ENCODE assay signal across 31 mouse cellular contexts in the genomic region with DNA sequence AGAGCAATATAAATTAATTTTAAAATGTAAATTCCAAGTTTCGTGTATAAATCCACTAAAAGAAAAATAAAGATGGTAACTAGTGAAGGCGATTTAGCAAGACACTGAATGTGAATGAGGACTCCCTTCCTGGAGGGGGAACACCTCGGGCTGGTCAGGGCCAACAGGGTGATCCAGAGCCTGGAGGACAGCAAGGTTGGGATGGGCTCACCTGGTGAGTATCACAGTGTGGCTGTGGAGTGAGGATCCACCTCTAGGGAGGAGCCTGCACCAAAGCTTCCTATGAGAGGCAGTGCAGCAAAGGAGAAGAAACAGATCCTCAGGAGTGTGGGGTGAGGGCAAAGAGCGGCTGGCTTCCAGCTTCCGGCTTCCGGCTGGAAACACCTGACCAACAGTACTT. TPM values are rescaled to one million over a fixed set of nuclear protein-coding genes. Genes with fewer than 3 reads are reported as not detected.
DNase-seq lines count a peak whose midpoint lies in the region; ATAC-seq and TF ChIP-seq lines count a peak whose summit lies in the region.
"Had no signal": no experiment of that assay in that cellular context is flagged by ENCODE, and none has a peak within 500 bp of the region (broad histone marks: within the 10 kb centered on the region; RNA-seq: fewer than 3 reads in every experiment).

No protein-coding gene starts in this region.

- no peak overlapping the region for H3K4me2 ChIP-seq in forebrain, embryonic 13.5 days
- H3K4me2 ChIP-seq in hindbrain, embryonic 13.5 days = no peak overlapping the region
- no peak overlapping the region for H3K4me2 ChIP-seq in hindbrain, embryonic 14.5 days (replicated peaks)
- H3K4me2 ChIP-seq in midbrain, embryonic 13.5 days (replicated peaks) = no peak overlapping the region
- H3K4me2 ChIP-seq in midbrain, postnatal 0 days (ENCODE audit: low read depth, low read length, poor library complexity, severe bottlenecking) = no peak overlapping the region
- H3K4me2 ChIP-seq in forebrain, embryonic 16.5 days (ENCODE audit: low read length) = no peak overlapping the region
- H3K4me2 ChIP-seq: embryonic facial prominence, embryonic 15.5 days; neural tube, embryonic 13.5 days had no signal

- peaks cover 20% of the 10 kb centered on the region for H3K4me1 ChIP-seq in forebrain, embryonic 13.5 days
- peaks cover 18% of the 10 kb centered on the region for H3K4me1 ChIP-seq in forebrain, embryonic 10.5 days
- H3K4me1 ChIP-seq in hindbrain, embryonic 13.5 days (replicated peaks) = peaks cover 6% of the 10 kb centered on the region; the same call in 1 of the 2 replicates
- H3K4me1 ChIP-seq in hindbrain, embryonic 14.5 days (replicated peaks; ENCODE audit: control insufficient read depth, insufficient read depth, low read length) = no peaks in the 10 kb centered on the region
- peaks cover 6% of the 10 kb centered on the region; the same call in 1 of the 2 replicates for H3K4me1 ChIP-seq in midbrain, embryonic 13.5 days (replicated peaks)
- H3K4me1 ChIP-seq in midbrain, postnatal 0 days (ENCODE audit: insufficient read depth, low read length) = no peaks in the 10 kb centered on the region
- H3K4me1 ChIP-seq in forebrain, embryonic 16.5 days (replicated peaks; ENCODE audit: control insufficient read depth, insufficient read depth, low read length) = no peaks in the 10 kb centered on the region; the same call in 1 of the 2 replicates
- H3K4me1 ChIP-seq: embryonic facial prominence, embryonic 15.5 days; neural tube, embryonic 13.5 days had no signal

- H3K27me3 ChIP-seq in forebrain, embryonic 13.5 days = no peaks in the 10 kb centered on the region
- no peaks in the 10 kb centered on the region for H3K27me3 ChIP-seq in forebrain, embryonic 10.5 days (ENCODE audit: poor library complexity, severe bottlenecking)
- no peaks in the 10 kb centered on the region for H3K27me3 ChIP-seq in hindbrain, embryonic 13.5 days
- H3K27me3 ChIP-seq in hindbrain, embryonic 14.5 days (ENCODE audit: control insufficient read depth, insufficient read depth, low read length) = no peaks in the 10 kb centered on the region
- H3K27me3 ChIP-seq in midbrain, embryonic 13.5 days = no peaks in the 10 kb centered on the region
- no peaks in the 10 kb centered on the region for H3K27me3 ChIP-seq in midbrain, postnatal 0 days (ENCODE audit: insufficient read depth, low read length)
- no peaks in the 10 kb centered on the region for H3K27me3 ChIP-seq in forebrain, embryonic 16.5 days (replicated peaks; ENCODE audit: control insufficient read depth, insufficient read depth, low read length)
- H3K27me3 ChIP-seq: embryonic facial prominence, embryonic 15.5 days; neural tube, embryonic 13.5 days had no signal

- no peak overlapping the region for H3K4me3 ChIP-seq in forebrain, embryonic 13.5 days
- H3K4me3 ChIP-seq in forebrain, embryonic 10.5 days = no peak overlapping the region
- H3K4me3 ChIP-seq in hindbrain, embryonic 13.5 days = no peak overlapping the region
- H3K4me3 ChIP-seq in hindbrain, embryonic 14.5 days (replicated peaks; ENCODE audit: low read length) = no peak overlapping the region
- no peak overlapping the region for H3K4me3 ChIP-seq in midbrain, embryonic 13.5 days (replicated peaks)
- H3K4me3 ChIP-seq in midbrain, postnatal 0 days (ENCODE audit: low read depth, low read length) = no peak overlapping the region
- no peak overlapping the region for H3K4me3 ChIP-seq in forebrain, embryonic 16.5 days (replicated peaks; ENCODE audit: low read length)
- H3K4me3 ChIP-seq: embryonic facial prominence, embryonic 10.5 days; embryonic facial prominence, embryonic 15.5 days; gastrocnemius, adult 2 months; neural tube, embryonic 13.5 days had no signal

- no peak overlapping the region for H3K9ac ChIP-seq in forebrain, embryonic 13.5 days
- no peak overlapping the region for H3K9ac ChIP-seq in hindbrain, embryonic 13.5 days
- H3K9ac ChIP-seq in hindbrain, embryonic 14.5 days = no peak overlapping the region
- H3K9ac ChIP-seq in midbrain, embryonic 13.5 days (replicated peaks) = no peak overlapping the region
- no peak overlapping the region for H3K9ac ChIP-seq in midbrain, postnatal 0 days (replicated peaks; ENCODE audit: low read length, poor library complexity, severe bottlenecking)
- H3K9ac ChIP-seq in forebrain, embryonic 16.5 days (replicated peaks; ENCODE audit: low read depth, low read length) = no peak overlapping the region
- H3K9ac ChIP-seq: embryonic facial prominence, embryonic 15.5 days; liver, embryonic 14.5 days; neural tube, embryonic 13.5 days had no signal

- H3K36me3 ChIP-seq in forebrain, embryonic 13.5 days (ENCODE audit: poor library complexity, severe bottlenecking) = no peaks in the 10 kb centered on the region
- no peaks in the 10 kb centered on the region for H3K36me3 ChIP-seq in forebrain, embryonic 10.5 days (replicated peaks)
- no peaks in the 10 kb centered on the region for H3K36me3 ChIP-seq in hindbrain, embryonic 13.5 days
- H3K36me3 ChIP-seq in hindbrain, embryonic 14.5 days (replicated peaks; ENCODE audit: control insufficient read depth, insufficient read depth) = no peaks in the 10 kb centered on the region
- H3K36me3 ChIP-seq in midbrain, embryonic 13.5 days = no peaks in the 10 kb centered on the region
- H3K36me3 ChIP-seq in midbrain, postnatal 0 days (ENCODE audit: insufficient read depth, low read length) = no peaks in the 10 kb centered on the region
- no peaks in the 10 kb centered on the region for H3K36me3 ChIP-seq in forebrain, embryonic 16.5 days (ENCODE audit: control insufficient read depth, insufficient read depth)
- H3K36me3 ChIP-seq: embryonic facial prominence, embryonic 10.5 days; embryonic facial prominence, embryonic 15.5 days; neural tube, embryonic 13.5 days had no signal

- TF ChIP-seq CTCF in midbrain, postnatal 0 days (IDR thresholded peaks at IDR 0.05) = no peak

- DNase-seq in forebrain, embryonic 10.5 days (ENCODE audit: extremely low spot score, low spot score) = no peak
- DNase-seq in hindbrain, embryonic 14.5 days (ENCODE audit: low spot score) = no peak
- DNase-seq in midbrain, postnatal 0 days (ENCODE audit: low spot score) = no peak
- DNase-seq in frontal cortex, adult 2 months (ENCODE audit: extremely low spot score in 1 of 2, low spot score in 1 of 2) = no peak
- DNase-seq: adrenal gland, postnatal 14 days; cerebellum, adult 11 months; cerebellum, adult 9-11 months; gastrocnemius, adult 2 months; gastrocnemius, postnatal 36 days; heart, postnatal 14 days; kidney, adult 8-10 months; kidney, postnatal 14 days; layer of hippocampus, adult 9-11 months; liver; lung, adult 2 months; lung, postnatal 10 days; right cerebral cortex, postnatal 4 days had no signal

- 84% methylated on average over 6 of the region's 6 CpGs for WGBS in forebrain, embryonic 13.5 days
- 69% methylated on average over 6 of the region's 6 CpGs for WGBS in forebrain, embryonic 10.5 days
- 78% methylated on average over 6 of the region's 6 CpGs for WGBS in hindbrain, embryonic 13.5 days
- 75% methylated on average over 6 of the region's 6 CpGs for WGBS in hindbrain, embryonic 14.5 days
- WGBS in midbrain, embryonic 13.5 days = 71% methylated on average over 6 of the region's 6 CpGs
- WGBS in midbrain, postnatal 0 days = 73% methylated on average over 6 of the region's 6 CpGs
- WGBS in forebrain, embryonic 16.5 days = 73% methylated on average over 6 of the region's 6 CpGs

- H3K9me3 ChIP-seq in forebrain, embryonic 13.5 days (replicated peaks) = no peaks in the 10 kb centered on the region
- H3K9me3 ChIP-seq in forebrain, embryonic 10.5 days = no peaks in the 10 kb centered on the region
- no peaks in the 10 kb centered on the region for H3K9me3 ChIP-seq in hindbrain, embryonic 13.5 days
- H3K9me3 ChIP-seq in hindbrain, embryonic 14.5 days (ENCODE audit: control insufficient read depth, low read length) = no peaks in the 10 kb centered on the region
- no peaks in the 10 kb centered on the region for H3K9me3 ChIP-seq in midbrain, embryonic 13.5 days
- H3K9me3 ChIP-seq in midbrain, postnatal 0 days (ENCODE audit: low read length) = no peaks in the 10 kb centered on the region
- H3K9me3 ChIP-seq in forebrain, embryonic 16.5 days (ENCODE audit: control insufficient read depth, low read length) = no peaks in the 10 kb centered on the region
- H3K9me3 ChIP-seq: embryonic facial prominence, embryonic 10.5 days; embryonic facial prominence, embryonic 15.5 days; neural tube, embryonic 13.5 days had no signal

- H3K27ac ChIP-seq in forebrain, embryonic 13.5 days = no peak overlapping the region
- no peak overlapping the region for H3K27ac ChIP-seq in forebrain, embryonic 10.5 days
- no peak overlapping the region for H3K27ac ChIP-seq in hindbrain, embryonic 13.5 days
- H3K27ac ChIP-seq in hindbrain, embryonic 14.5 days = no peak overlapping the region
- H3K27ac ChIP-seq in midbrain, embryonic 13.5 days = no peak overlapping the region
- H3K27ac ChIP-seq in midbrain, postnatal 0 days (ENCODE audit: low read depth, low read length) = no peak overlapping the region
- no peak overlapping the region for H3K27ac ChIP-seq in forebrain, embryonic 16.5 days (ENCODE audit: low read length)
- H3K27ac ChIP-seq: embryonic facial prominence, embryonic 10.5 days; embryonic facial prominence, embryonic 15.5 days; gastrocnemius, adult 2 months; liver, embryonic 14.5 days; macrophage; neural tube, embryonic 13.5 days; stomach, postnatal 0 days had no signal

- ATAC-seq in forebrain, embryonic 13.5 days = peak; percentile 43; the same call in 1 of the 2 replicates
- 0 out of 2 replicates have a peak, but pooled peaks have one; percentile 17 for ATAC-seq in hindbrain, embryonic 13.5 days (ENCODE audit: low FRiP score)
- no peak for ATAC-seq in hindbrain, embryonic 14.5 days (ENCODE audit: low FRiP score)
- ATAC-seq in midbrain, embryonic 13.5 days = peak; percentile 55; the same call in 1 of the 2 replicates
- ATAC-seq in midbrain, postnatal 0 days (ENCODE audit: low FRiP score) = no peak
- ATAC-seq in forebrain, embryonic 16.5 days = 0 out of 2 replicates have a peak, but pooled peaks have one; percentile 47
- ATAC-seq: CD4-positive, CD25-positive, alpha-beta regulatory T cell, adult 4 months; intestine, embryonic 16.5 days had no signal

RNA-seq across cellular contexts. Expression of a gene that starts 40.8 kb away (rescaled TPM):
- polyA plus RNA-seq in forebrain, embryonic 13.5 days (2015; fragmentation: Nextera tagmentation; extraction: Ambion mirVana) = 5.5 and 6.1 TPM in 2 replicates
- 9.2 and 10.9 TPM in 2 replicates for polyA plus RNA-seq in forebrain, embryonic 10.5 days (2016; fragmentation: Nextera tagmentation; extraction: Ambion mirVana)
- 3.4 and 3.9 TPM in 2 replicates for polyA plus RNA-seq in hindbrain, embryonic 13.5 days (2015; fragmentation: Nextera tagmentation; extraction: Ambion mirVana)
- 4.1 and 5.2 TPM in 2 replicates for polyA plus RNA-seq in hindbrain, embryonic 14.5 days (2014; fragmentation: Nextera tagmentation; extraction: Ambion mirVana)
- polyA plus RNA-seq in midbrain, embryonic 13.5 days (2015; fragmentation: Nextera tagmentation; extraction: Ambion mirVana) = 2.8 and 3.5 TPM in 2 replicates
- 7.9 and 9.6 TPM in 2 replicates for total RNA-seq in midbrain, postnatal 0 days (2014; rRNA removed)
- polyA plus RNA-seq in midbrain, postnatal 0 days (2015; fragmentation: Nextera tagmentation; extraction: Ambion mirVana) = 2.4 and 3.3 TPM in 2 replicates
- polyA plus RNA-seq in forebrain, embryonic 16.5 days (2015; fragmentation: Nextera tagmentation; extraction: Ambion mirVana) = 5.0 and 5.6 TPM in 2 replicates
- polyA plus RNA-seq in frontal cortex, adult 2 months (2012; rRNA removed) = 9.3 and 11.8 TPM in 2 replicates
- total RNA-seq: common myeloid progenitor, adult 5-6 weeks; megakaryocyte-erythroid progenitor cell, adult 5-6 weeks had no signal
- polyA plus RNA-seq: CD4-positive, CD25-positive, alpha-beta regulatory T cell, adult 4 months; macrophage had no signal

Comparison
In these comparisons a context has a peak if more than half of its experiments do, and no peak if none do; other contexts are left out.
1. ATAC-seq: peak in forebrain, embryonic 13.5 days (single experiment), hindbrain, embryonic 13.5 days (single experiment), midbrain, embryonic 13.5 days (single experiment) and forebrain, embryonic 16.5 days (single experiment); none in hindbrain, embryonic 14.5 days (single experiment) and midbrain, postnatal 0 days (single experiment).